Mouse (Mus musculus) myocyte (in vitro differentiated cells): Measurements from ENCODE around the gene Men1. TPM values are rescaled to one million over a fixed set of nuclear protein-coding genes. Genes with fewer than 3 reads are reported as not detected.

Experiments
- H3K27me3 ChIP-seq: one replicate; pipeline ENCODE4 v1.6.1; 2011; ENCODE audit not compliant: control insufficient read depth, insufficient read depth, insufficient read length
- H3K36me3 ChIP-seq: one replicate; pipeline ENCODE4 v1.6.1; 2011; ENCODE audit not compliant: control insufficient read depth, insufficient read depth
- H3K4me2 ChIP-seq: one replicate; pipeline ENCODE4 v1.6.1; 2011; ENCODE audit warnings: low read depth, control low read depth
- H3K4me3 ChIP-seq: one replicate; pipeline ENCODE4 v1.5.1; 2011; ENCODE audit warnings: mild to moderate bottlenecking, control low read depth, moderate library complexity
- H3K79me2 ChIP-seq: one replicate; pipeline ENCODE4 v1.6.1; 2011; ENCODE audit not compliant: control insufficient read depth, insufficient read depth
- H3ac ChIP-seq: one replicate; pipeline ENCODE4 v1.6.1; 2011; ENCODE audit not compliant: control insufficient read depth, insufficient read length
- CEBPB ChIP-seq: IDR thresholded peaks from 2 replicates; pipeline ENCODE4 v1.6.1; 2011; ENCODE audit warnings: mild to moderate bottlenecking, moderate library complexity; ENCODE audit not compliant: poor library complexity, insufficient read depth, severe bottlenecking
- E2F4 ChIP-seq: IDR thresholded peaks from one replicate; pipeline ENCODE4 v1.6.1; 2011; ENCODE audit warnings: mild to moderate bottlenecking, control low read depth, moderate library complexity; ENCODE audit not compliant: insufficient read depth
- MAX ChIP-seq: IDR thresholded peaks from one replicate; pipeline ENCODE4 v1.6.1; 2011; ENCODE audit warnings: low read depth, mild to moderate bottlenecking, control low read depth
- MYOD1 ChIP-seq, 3 experiments: IDR thresholded peaks; one replicate each; pipeline ENCODE4 v1.6.1; 2011; ENCODE audit warnings: control low read depth in 2 of 3, low read depth in 2 of 3, mild to moderate bottlenecking in 2 of 3, moderate library complexity in 1 of 3; ENCODE audit not compliant: insufficient read length in 2 of 3, control insufficient read depth in 1 of 3
- MYOG ChIP-seq, 3 experiments: IDR thresholded peaks; one replicate each; pipeline ENCODE4 v1.6.1; 2011; ENCODE audit warnings: control low read depth in 2 of 3, low read depth in 2 of 3, mild to moderate bottlenecking in 2 of 3; ENCODE audit not compliant: insufficient read length in 2 of 3, control insufficient read depth in 1 of 3, insufficient read depth in 1 of 3
- POLR2A ChIP-seq: IDR thresholded peaks from one replicate; pipeline ENCODE4 v1.6.1; 2011; ENCODE audit warnings: low read depth, mild to moderate bottlenecking, control low read depth, moderate library complexity; ENCODE audit not compliant: insufficient read length
- POLR2AphosphoS2 ChIP-seq: IDR thresholded peaks from one replicate; pipeline ENCODE4 v1.6.1; 2011; ENCODE audit warnings: low read depth, control low read depth; ENCODE audit not compliant: insufficient read length
- REST ChIP-seq: IDR thresholded peaks from one replicate; pipeline ENCODE4 v1.6.1; 2011; ENCODE audit warnings: mild to moderate bottlenecking, control low read depth, moderate library complexity; ENCODE audit not compliant: insufficient read depth, insufficient read length
- SRF ChIP-seq: IDR thresholded peaks from one replicate; pipeline ENCODE4 v1.6.1; 2011; ENCODE audit warnings: low read depth; ENCODE audit not compliant: control insufficient read depth, insufficient read length
- TCF12 ChIP-seq: IDR thresholded peaks from one replicate; pipeline ENCODE4 v1.6.1; 2011; ENCODE audit warnings: mild to moderate bottlenecking, control low read depth; ENCODE audit not compliant: poor library complexity, insufficient read depth, severe bottlenecking
- TCF3 ChIP-seq: IDR thresholded peaks from one replicate; pipeline ENCODE4 v1.6.1; 2011; ENCODE audit warnings: low read depth, control low read depth; ENCODE audit not compliant: insufficient read length
- USF1 ChIP-seq: IDR thresholded peaks from one replicate; pipeline ENCODE4 v1.6.1; 2011; ENCODE audit warnings: low read depth, mild to moderate bottlenecking, control low read depth, moderate library complexity
- polyA plus RNA-seq: library from polyadenylated mRNA; unstranded; fragments of >200 nt; fragmentation: generic; extraction: Trizol; gene quantifications from one replicate; pipeline ENCODE4 v1.2.1, GENCODE M21; 2012; ENCODE audit warnings: missing spikeins

Gene Men1
- polyA plus RNA-seq, 1 experiment, result 37.2 TPM

- Histone ChIP-seq H3K36me3 (no peaks in the 10 kb centered on the region), H3K4me3 (peak overlapping the region; percentile 17), H3ac (no peak overlapping the region), H3K79me2 (no peaks in the 10 kb centered on the region), H3K4me2 (peak overlapping the region; percentile 66), H3K27me3 (no peaks in the 10 kb centered on the region)
- no peak for TF ChIP-seq TCF12
- TF ChIP-seq CEBPB, result no peak
- no peak for TF ChIP-seq E2F4
- no peak for TF ChIP-seq REST
- no peak for TF ChIP-seq USF1
- peak; percentile 45 for TF ChIP-seq SRF
- peak; percentile 27 to 96 (median 61) for TF ChIP-seq MYOD1 (IDR thresholded peaks at IDR 0.05; ENCODE audit: control insufficient read depth in 1 of 3, insufficient read length in 2 of 3, low read depth in 2 of 3)
- no peak for TF ChIP-seq MAX
- TF ChIP-seq POLR2A, result peak; percentile 45
- TF ChIP-seq POLR2AphosphoS2, result peak; percentile 35
- TF ChIP-seq TCF3, result peak; percentile 40
- TF ChIP-seq MYOG (IDR thresholded peaks at IDR 0.05; ENCODE audit: control insufficient read depth in 1 of 3, insufficient read depth in 1 of 3, insufficient read length in 2 of 3, low read depth in 2 of 3), result peak; percentile 71 to 94 (median 72)
Measured at GRCm38 (mm10) chr19:6384954-6385353, 50.2 kb downstream of the Men1 start.

DNA sequence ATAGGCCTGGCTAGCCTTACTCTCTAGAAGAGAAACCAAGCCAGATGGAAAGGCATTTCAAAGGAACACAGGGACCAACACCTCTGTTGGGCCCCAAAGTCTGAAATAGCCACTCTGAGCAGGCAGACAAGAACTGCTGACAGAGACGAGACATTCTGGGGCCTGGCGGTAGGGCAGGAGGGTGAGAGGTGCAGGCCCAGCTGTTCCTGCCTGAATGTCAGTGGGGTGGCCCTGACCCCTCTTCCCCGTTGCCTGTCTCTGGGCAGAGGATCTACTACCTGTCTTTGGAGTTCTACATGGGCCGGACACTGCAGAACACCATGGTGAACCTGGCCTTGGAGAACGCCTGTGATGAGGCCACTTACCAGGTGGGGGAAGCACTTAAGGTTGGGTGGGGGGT lies 50.6 kb downstream of the Men1 start:
- H3K36me3 ChIP-seq, result no peaks in the 10 kb centered on the region
- peak overlapping the region; percentile 17 for H3K4me3 ChIP-seq
- peak overlapping the region; percentile 64 for H3K4me2 ChIP-seq
- H3ac ChIP-seq, result no peak overlapping the region
- H3K27me3 ChIP-seq, result no peaks in the 10 kb centered on the region
- TF ChIP-seq MYOG (IDR thresholded peaks at IDR 0.05; ENCODE audit: control insufficient read depth in 1 of 3, insufficient read depth in 1 of 3, insufficient read length in 2 of 3, low read depth in 2 of 3), result peak in 2 of 3 experiments; percentile 38 to 71
- no peak for TF ChIP-seq TCF3
- TF ChIP-seq MYOD1 (IDR thresholded peaks at IDR 0.05; ENCODE audit: control insufficient read depth in 1 of 3, insufficient read length in 2 of 3, low read depth in 2 of 3), result peak in 1 of 3 experiments; percentile 57
- no peak for TF ChIP-seq REST
- no peaks in the 10 kb centered on the region for H3K79me2 ChIP-seq

GRCm38 (mm10) chr19:6385821-6386220 lies 51.0 kb downstream of the Men1 start:
- Histone ChIP-seq H3K79me2 (no peaks in the 10 kb centered on the region), H3K4me2 (peak overlapping the region; percentile 64), H3K4me3 (peak overlapping the region; percentile 17), H3K27me3 (no peaks in the 10 kb centered on the region), H3ac (no peak overlapping the region), H3K36me3 (no peaks in the 10 kb centered on the region)
- TF ChIP-seq TCF3, result no peak
- TF ChIP-seq MAX, result no peak
- TF ChIP-seq SRF, result no peak
- TF ChIP-seq MYOD1 (IDR thresholded peaks at IDR 0.05; ENCODE audit: control insufficient read depth in 1 of 3, insufficient read length in 2 of 3, low read depth in 2 of 3), result no peak
- no peak for TF ChIP-seq USF1
- TF ChIP-seq E2F4, result no peak
- TF ChIP-seq TCF12, result no peak
- no peak for TF ChIP-seq REST
- no peak for TF ChIP-seq POLR2AphosphoS2
- no peak for TF ChIP-seq CEBPB
- no peak for TF ChIP-seq POLR2A
- TF ChIP-seq MYOG (IDR thresholded peaks at IDR 0.05; ENCODE audit: control insufficient read depth in 1 of 3, insufficient read depth in 1 of 3, insufficient read length in 2 of 3, low read depth in 2 of 3), result no peak

DNA sequence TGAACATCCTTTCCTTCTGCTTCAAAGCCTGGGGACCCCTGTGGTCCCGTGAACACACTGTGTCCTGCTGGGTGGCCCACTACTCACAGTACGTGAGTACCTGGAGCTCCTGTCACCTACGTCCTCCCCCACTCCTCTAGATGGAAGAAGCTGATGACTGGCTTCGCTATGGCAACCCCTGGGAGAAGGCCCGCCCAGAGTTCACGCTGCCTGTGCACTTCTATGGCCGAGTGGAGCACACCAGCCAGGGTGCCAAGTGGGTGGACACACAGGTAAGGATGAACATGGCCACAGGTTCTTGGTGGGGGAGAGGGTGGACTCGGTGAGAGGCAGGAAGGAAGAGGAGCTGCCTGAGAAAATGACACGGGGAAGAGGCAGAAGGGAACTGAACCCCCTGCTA lies 51.5 kb downstream of the Men1 start:
- H3K79me2 ChIP-seq, result no peaks in the 10 kb centered on the region
- peak overlapping the region; percentile 64 for H3K4me2 ChIP-seq
- H3K36me3 ChIP-seq, result no peaks in the 10 kb centered on the region
- TF ChIP-seq USF1 (no peak), TCF12 (no peak), POLR2AphosphoS2 (no peak), REST (no peak), CEBPB (no peak), MAX (no peak), MYOG (IDR thresholded peaks at IDR 0.05; ENCODE audit: control insufficient read depth in 1 of 3, insufficient read depth in 1 of 3, insufficient read length in 2 of 3, low read depth in 2 of 3) (no peak), E2F4 (no peak), POLR2A (no peak), MYOD1 (IDR thresholded peaks at IDR 0.05; ENCODE audit: control insufficient read depth in 1 of 3, insufficient read length in 2 of 3, low read depth in 2 of 3) (no peak), TCF3 (no peak), SRF (no peak)
- no peak overlapping the region for H3ac ChIP-seq
- peak overlapping the region; percentile 17 for H3K4me3 ChIP-seq
- H3K27me3 ChIP-seq, result no peaks in the 10 kb centered on the region

- TF ChIP-seq CEBPB (no peak), TCF12 (no peak), SRF (no peak), MYOD1 (IDR thresholded peaks at IDR 0.05; ENCODE audit: control insufficient read depth in 1 of 3, insufficient read length in 2 of 3, low read depth in 2 of 3) (no peak), POLR2A (no peak)
- no peak overlapping the region for H3ac ChIP-seq
- no peaks in the 10 kb centered on the region for H3K27me3 ChIP-seq
- H3K36me3 ChIP-seq, result no peaks in the 10 kb centered on the region
- H3K79me2 ChIP-seq, result no peaks in the 10 kb centered on the region
- no peak overlapping the region for H3K4me2 ChIP-seq
- no peak overlapping the region for H3K4me3 ChIP-seq
Measured at GRCm38 (mm10) chr19:6388006-6388405, 53.2 kb downstream of the Men1 start.
